Mouse (Mus musculus) forelimb bud, embryonic 11.5 days (tissue): Measurements from ENCODE around the gene Cib1.

Experiments
- DNase-seq: peaks from one replicate; pipeline ENCODE4 v3.0.0-alpha.2; 2012; ENCODE audit warnings: low read depth, low spot score

The Cib1 gene

DNA sequence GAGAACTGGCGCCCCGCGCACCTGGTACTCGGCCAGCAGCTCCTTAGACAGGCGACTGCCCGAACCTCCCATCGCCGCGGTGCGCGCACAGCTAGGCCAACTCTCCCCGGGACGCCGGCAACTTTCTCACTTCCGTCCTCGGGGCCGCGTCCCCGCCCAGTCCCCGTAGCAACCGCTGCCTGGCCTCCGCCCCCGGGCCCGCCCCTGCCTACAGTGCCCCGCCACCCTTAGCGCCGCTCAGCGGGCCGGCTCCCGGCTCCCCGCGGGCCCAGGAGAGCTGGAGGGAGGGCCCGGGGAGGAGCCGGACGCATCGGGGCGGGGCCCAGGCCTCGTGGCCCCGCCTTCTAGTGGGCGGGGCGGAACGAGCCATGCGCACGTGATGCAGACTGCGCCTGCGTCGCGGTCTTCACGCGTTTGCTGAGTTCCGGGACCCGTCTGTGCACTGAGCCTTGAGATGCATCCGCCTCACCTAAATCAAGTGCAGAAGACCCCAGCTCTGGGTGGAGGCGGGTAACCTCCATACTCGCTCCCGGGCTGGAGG is at the start of gene Cib1, which contains the start of gene Gdpgp1:
TSS of gene Cib1 (minus strand) at position 325 of the 541 bp plus-strand sequence.
TSS of gene Gdpgp1 (plus strand) at position 377 of the 541 bp plus-strand sequence.
- DNase-seq, result peak; percentile 99

DNA sequence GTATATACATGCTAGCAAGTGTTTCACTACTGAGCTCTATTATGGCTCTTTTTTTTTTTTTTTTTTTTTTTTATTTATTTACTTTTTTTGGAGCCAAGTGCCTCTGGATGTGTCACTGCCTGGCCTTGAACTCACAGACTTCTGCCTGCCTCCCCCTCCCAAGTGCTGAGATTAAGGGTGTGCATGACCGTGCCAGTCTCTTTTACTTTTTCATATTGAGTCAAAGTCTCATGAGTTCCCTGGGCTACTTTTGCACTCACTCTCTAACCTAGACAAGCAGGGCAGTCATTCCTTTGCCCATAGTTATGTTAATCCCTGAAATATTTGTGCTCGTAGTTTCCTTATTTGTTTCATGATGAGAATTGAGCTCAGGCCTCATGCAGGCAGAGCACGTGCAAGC is 49.0 kb upstream of the Cib1 start:
- no peak for DNase-seq

DNA sequence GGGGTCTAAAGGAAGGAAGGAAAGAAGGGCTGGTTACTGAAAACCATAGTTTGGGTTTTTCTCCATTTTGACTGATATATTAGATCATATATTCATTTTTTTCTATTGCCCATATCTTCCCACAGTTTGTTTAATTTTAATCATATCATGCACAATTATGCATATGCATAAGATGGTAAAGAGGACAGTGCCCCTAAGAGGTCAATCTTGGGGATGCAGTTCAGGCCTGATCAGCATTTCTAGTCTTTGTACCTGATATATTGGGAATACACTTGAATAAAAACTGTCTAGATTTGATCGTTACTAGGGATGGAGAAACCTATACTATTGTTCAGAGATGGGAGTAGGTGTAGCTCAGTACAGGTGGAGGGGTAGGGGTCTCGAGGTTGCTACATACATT is 48.4 kb upstream of the Cib1 start:
- DNase-seq, result no peak

DNA sequence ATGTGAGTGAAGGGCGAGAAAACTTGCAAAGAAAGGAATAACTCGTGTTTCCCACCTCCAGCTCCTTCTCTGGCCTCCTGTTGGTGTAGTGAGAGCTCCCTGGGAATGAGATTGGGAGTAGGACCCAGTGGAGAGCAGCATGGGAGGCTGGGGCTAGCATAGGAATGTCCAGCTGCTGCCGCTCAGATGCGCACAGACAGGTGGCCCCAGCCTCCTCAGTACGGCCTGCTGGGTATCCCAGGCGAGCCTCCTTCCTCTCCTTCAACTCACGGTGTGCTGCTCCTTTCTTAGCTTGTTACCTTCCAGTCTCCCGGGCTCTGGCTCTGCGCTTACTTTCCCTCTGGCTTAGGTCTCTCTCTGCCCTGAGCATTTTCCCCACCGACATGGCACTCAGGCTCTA is 47.4 kb upstream of the Cib1 start:
- DNase-seq, result no peak

DNA sequence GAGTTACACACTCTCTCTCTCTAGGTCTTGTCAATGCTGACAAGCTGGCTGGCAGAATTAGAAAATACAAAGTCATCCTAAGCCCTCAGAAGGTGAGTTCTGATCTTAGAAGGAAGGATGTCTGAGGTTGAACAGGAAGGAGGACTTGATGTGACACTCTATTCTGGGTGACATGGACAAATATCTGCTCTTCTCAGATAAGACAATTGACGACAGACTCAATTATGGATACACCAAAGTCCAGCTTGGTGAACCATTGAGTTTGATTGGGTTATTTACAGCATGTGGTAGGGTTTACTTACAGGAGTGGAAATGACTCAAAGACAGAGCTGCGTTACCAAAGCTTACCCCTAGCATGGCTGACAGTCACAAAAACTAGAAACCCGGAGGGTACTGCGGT is 43.8 kb upstream of the Cib1 start:
- DNase-seq, result no peak

DNA sequence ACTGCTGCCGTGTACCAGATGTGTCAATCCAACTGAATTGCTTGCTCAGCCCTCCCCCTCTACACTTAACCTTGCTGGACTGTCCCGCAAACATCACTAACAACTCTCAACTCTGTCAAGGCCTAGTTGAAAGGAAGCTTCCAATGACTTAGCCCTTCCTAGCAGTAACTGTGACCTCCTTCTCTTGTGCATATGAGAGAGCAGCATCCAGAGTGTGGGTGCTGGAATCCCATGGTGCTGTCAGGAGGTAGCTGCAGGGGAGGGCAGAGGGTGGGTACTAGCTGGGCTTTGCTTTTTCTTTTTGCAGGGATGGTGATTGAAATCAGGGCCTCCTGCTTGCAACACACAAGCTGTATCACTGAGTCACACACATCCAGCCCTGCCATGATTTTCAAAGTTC is 40.8 kb upstream of the Cib1 start:
- DNase-seq, result no peak

DNA sequence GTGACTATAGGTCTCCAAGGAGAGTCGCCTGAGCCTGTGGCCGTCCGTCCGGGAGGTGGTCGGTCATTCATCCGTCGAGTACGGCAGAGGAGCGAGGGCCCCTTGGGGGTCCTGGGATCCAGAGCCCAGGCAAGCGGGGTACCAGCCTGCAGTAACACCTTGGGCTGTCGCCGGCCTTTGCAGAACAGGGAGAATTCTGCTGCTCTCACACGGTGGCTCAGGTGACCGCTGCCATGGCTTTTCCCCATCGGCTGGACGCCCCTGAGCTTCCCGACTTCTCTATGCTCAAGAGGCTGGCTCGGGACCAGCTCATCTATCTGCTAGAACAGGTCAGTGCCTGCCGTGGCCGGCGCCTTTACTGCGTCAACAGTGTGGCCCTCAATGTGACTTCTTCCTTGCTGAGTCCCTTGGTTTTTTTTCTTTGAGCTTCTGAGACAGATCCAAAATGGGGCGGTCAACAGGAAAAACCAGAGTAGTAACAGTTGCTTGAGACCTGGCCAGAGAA is 37.2 kb upstream of the Cib1 start:
- DNase-seq, result no peak

DNA sequence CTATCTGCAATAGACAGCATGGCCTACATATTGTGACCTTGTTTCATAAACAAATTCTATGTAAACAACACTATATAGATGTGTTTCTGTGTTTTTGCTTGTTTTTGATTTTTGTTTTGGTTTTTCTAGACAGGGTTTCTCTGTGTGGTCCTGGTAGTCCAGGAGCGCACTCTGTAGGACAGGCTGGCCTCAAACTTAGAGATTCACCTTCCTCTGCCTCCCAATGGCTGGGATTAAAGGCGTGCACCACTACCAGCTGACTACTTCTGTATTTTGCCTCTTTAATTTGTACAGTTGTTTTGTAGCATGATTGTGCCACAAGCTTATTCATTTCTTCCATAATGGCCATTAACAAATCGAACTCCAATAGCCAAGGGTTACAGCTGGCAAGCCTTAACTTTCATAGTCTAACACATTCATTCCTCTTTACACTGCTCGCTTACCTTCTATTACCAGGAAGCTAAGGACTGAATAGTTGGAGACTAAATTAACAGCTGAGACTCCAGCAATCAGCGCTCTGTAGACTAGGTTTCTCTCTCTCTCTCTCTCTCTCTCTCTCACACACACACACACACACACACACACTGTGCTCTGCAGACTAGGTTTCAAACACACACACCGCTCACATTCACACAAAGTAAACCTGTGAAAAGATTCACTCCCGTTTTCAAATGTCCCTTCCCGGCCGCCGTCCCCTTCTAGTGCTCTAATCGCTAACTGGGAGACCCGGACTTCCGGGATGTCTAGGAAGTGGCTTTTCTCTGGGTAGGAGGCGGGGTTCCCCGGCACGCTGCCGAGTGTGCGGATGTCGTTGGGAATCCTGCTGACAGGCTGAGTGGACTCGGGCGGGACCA is 36.5 kb upstream of the Cib1 start, which contains the start of gene Vps33b:
TSS of gene Vps33b (plus strand) at position 753 of the 854 bp plus-strand sequence.
- DNase-seq, result peak; percentile 91

DNA sequence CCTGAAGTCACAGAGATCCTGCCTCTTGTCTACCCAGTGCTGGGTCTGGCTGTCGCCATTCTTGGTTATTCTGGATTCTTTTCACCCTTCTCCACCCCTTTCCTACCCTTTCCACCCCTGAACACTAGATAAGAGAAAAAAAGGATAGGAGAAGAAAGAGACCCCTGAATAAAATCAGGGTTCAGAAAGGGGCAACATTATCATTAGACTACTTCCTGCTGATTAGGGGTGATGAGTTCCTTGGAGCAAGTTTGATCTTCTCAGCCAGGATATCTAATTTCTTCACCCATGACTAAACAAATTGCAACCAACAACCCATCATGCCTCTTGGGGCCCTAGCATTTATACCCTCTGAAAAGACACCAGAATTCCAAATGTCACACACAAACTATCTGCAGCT is 35.2 kb upstream of the Cib1 start:
- no peak for DNase-seq

DNA sequence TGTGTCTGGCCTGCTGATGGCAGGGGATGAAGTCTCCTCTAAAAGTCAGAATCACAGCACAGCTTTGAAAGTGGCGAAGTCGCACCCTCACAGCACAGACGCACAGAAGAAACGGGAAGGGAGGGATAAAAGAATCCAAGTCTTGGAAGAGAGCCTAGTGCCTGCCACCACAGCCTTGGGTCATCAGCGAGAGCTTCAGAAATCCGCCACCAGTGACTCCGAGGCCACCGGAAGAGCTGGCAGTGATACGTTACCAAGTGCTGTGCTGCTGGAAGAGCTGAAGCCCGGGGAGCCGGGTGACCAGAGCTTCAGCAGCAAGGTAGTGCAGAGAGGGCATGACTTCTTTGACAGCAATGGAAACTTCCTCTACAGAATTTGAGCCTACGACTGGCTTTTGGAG is 32.0 kb upstream of the Cib1 start:
- no peak for DNase-seq

DNA sequence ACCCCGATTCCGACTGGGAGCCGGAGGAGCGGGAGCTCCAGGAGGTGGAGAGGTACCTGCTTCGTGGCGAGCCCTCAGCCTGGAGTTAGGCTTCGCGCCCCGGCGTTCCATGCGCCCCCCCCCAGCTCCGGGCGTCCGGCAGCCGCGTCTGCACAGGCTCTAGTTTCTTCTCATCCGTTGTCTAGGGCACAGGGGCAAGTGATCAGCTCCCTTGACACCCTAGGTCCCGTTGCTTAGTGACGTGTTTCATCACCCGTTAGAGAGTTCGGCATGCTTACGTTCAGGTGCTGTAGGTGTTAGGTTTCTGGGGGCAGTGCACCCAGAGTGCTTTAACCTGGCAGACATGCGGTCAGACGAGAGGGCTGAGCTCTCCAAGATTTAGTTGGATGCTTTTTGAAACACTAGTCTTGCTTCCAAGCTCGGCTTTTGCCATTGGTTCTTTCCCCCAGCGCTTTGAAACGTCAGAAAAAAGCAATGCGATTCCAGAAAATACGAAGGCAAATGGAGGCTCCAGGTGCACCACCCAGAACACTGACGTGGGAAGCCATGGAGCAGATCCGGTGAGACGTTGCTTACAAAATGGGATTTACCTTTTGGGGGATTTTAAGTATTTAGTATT is 28.9 kb upstream of the Cib1 start:
- peak; percentile 28 for DNase-seq

DNA sequence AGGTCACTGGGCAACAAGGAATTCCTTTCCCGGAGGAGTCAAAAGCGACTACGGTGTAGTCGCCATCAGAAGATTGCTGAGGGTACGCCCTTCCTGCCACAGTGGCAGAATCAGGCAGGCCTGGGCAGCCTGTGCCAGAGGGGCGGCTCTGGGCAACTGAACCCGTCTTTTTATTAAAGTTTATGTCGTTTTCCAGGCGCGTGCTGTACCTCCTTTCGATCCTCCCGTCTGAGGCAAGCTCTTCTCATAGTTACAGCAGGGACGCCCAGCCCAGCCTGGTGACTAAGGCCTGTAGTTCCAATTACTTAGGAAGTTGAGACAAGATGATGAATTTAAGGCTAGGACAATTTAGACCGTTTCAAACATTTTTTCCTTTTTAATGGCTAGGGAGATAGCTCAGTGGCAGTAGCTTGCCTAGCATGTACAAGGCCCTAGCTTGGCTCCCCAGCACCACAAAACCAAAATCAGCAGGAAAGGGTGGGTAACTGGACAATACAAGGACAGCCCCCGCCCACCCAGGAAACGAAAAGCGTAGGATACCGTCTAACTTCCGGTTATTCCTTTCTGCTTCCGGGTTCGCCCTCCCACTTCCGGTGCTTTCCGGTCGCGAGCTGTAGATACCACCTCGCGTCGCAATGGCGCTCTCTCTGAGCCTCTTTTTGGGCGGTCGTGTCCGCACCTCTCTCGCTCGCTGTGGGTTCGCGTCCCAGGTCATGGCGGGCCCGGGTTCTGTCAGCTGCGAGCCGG is 28.2 kb upstream of the Cib1 start, which contains the start of gene Ngrn:
TSS of gene Ngrn (plus strand) at position 591 of the 747 bp plus-strand sequence.
- DNase-seq, result peak; percentile 81

DNA sequence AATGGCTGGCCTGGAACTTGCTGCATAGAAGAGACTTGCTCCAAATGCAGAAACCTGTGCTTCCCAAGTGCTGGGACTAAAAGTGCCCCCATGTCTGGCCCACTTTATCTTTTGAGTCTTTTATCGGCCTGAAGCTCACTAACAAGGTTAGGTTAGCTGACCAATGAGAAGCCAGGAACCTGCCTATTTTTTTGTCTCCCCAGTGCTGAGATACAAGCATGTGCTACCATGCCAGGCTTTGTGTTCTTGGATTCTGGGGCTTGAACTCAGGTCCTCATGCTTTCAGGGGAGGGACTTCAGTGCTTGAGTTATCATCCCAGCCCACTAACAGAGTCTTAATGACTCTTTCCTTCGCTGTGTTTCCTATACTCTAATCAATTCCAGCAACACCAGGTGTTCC is 25.1 kb upstream of the Cib1 start:
- no peak for DNase-seq

DNA sequence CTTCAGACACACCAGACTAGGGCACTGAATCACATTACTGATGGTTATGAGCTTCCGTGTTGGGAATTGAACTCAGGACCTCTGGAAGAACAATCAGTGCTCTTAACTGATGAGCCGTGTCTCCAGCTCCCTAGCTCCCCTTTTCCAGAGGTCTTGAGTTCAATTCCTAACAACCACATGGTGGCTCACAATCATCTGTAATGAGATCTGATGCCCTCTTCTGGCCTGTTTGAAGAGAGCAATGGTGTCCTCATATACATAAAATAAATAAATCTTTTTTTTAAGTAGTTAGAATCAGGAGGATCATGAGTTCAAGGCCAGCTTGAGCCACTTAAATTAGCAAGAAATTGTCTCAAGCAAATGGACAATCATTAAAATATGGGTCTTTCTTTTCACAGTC is 23.4 kb upstream of the Cib1 start:
- no peak for DNase-seq

DNA sequence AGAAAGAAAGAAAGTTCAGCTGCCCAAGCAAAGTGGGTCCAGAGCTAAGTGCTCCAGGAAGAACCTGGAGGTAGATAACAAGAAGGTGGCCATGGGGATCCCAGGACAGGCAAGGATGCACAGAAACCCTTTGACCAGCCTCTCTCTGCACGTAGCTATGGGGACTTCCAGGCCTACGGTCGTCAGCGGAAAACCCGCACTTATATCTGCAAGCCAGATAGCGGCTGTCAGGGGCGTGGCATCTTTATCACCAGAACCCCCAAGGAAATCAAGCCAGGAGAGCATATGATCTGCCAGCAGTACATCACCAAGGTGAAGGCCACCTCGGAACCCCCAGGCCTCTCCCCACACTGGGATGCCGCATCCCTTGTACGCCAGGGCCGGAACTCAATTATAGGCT is 20.3 kb upstream of the Cib1 start:
- DNase-seq, result no peak

DNA sequence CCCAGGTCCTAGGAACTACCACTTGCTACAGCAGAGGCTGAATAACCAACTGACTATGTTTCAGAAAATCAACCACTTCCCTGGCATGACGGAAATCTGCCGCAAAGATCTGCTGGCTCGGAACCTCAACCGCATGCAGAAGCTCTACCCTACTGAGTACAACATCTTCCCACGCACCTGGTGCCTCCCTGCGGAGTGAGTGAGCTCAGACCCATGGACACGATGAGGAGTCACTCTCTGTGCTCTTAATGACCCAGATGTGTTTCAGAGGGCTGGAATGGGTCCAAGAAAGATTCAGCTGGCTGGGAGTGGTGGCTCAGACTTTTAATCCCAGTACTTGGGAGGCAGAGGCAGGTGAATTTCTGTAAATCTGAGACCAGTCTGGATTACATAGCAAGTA is 19.8 kb upstream of the Cib1 start:
- DNase-seq, result no peak

DNA sequence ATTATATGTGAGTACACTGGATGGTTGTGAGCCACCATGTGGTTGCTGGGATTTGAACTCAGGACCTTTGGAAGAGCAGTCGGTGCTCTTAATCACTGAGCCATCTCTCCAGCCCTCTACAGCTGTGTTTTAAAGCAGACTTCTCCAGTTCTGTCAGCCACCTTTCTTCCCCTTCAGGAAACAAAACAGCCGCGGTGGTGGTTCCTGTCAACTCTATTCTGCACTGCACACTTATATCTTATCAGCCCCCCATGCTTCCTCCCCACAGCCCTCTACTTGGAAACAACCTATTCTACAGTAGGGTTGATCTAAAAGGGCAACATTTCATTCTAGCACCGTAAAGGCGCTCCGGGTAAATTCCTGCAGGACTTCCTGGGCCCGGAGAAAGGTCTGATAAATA is 14.2 kb upstream of the Cib1 start:
- no peak for DNase-seq

DNA sequence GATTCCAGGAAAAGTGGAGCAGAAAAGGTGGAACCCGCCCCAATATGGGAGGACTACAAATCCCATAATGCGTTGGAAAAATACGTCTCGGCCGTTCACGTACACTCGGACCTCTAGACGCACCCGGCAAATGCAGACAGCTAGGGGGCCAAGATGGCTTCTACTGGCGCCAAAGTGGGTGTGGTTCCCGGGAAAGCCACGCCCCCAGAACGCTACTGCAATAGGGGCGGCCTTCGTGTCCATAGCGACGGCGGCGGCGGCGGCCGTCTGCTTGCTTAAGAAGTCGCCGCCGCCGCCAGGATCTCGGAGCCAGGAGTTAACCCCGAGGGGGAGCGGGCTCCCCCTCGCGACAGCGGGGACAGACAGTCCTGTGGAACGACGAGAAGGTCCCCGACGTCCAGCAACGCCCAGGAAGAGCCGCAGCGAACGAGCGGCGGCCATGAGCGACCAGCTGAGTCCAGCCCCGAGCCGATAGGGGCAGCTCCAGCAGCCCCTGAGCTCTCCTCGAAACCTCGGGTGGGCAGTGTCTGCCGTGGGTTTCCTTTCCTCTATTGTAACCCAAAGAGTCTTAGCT is 13.6 kb upstream of the Cib1 start, which contains the start of gene Ttll13:
TSS of gene Ttll13 (plus strand) at position 229 of the 574 bp plus-strand sequence.
- DNase-seq, result peak; percentile 98

DNA sequence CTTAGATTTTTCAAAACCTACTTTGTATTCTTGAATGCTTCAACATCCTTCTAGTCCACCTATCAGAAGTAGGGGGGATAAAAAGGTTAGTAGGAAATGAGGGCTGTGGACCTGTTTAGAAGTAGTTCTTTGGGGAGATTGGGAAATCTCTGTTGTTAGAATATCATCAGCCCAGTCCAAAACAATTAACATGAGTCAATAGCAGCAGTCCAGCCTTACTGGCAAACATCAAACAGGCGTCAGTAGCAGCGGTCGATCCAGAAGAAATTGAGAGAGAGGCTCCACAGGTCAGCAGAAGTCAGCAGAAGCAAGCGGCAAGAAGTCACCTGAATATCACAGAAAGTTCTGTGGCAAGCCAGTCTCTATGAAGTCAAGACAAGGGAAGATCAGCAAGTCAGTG is 12.2 kb upstream of the Cib1 start:
- DNase-seq, result no peak

DNA sequence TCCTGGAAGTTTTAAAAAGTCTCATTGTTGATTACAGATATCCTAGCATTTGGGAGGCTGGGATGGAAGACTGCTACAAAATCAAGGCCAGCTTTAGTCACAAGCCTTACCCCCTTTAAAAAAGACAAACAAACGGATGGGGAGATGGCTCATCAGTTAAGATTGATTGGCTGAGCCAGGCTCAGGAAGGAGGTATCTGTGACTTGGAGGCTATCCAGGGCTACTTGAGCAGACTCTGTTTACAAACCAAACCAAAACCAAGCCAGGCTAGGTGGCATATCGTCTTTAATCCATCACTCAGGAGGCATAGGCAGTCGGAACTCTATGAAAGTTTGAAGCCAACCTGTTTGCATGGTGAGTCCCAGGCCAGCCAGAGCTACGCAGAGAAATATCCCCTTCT is 9.0 kb upstream of the Cib1 start:
- DNase-seq, result no peak

DNA sequence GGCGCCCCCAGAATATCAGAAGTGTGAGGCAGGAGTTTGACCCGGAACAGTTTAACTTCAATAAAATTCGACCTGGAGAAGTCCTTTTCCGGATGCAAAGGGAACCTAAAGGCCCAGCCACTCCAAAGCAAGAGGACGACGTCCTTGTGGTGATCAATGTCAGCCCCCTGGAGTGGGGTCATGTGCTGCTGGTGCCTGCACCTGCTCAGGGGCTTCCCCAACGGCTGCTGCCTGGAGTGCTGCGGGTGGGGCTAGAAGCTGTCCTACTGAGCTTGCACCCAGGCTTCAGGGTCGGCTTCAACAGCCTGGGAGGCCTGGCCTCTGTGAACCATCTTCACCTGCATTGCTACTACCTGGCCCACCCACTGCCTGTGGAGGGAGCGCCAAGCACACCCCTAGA is 5.9 kb upstream of the Cib1 start:
- DNase-seq, result no peak
